Mouse (Mus musculus) heart, postnatal 25 days (tissue): ENCODE data around the gene Fabp1. TPM values are rescaled to one million over a fixed set of nuclear protein-coding genes. Genes with fewer than 3 reads are reported as not detected.

Source experiments
- DNase-seq: peaks from one replicate; pipeline ENCODE4 v3.0.0; 2022; ENCODE audit warnings: low spot score
- intact Hi-C: fragments of 180-260 bp; cut with DNase I; formaldehyde crosslinking; loops from one replicate; pipeline ENCODE4 v1.15.1; 2025
- total RNA-seq, 2 experiments: library from RNA; stranded (reverse); gene quantifications; 2 replicates each; pipeline ENCODE4 v1.2.3; 2021

Gene Fabp1
- total RNA-seq, 2 experiments from 2014 or later = not detected

- intact Hi-C loops = no loop called here
- DNase-seq = no peak
Measured at GRCm38 (mm10) chr6:71204166-71204565, 4.5 kb downstream of the Fabp1 start.

GRCm38 (mm10) chr6:71208691-71209090 is 9.1 kb downstream of the Fabp1 start:
- intact Hi-C loops = no loop called here

GRCm38 (mm10) chr6:71211917-71212316 is 12.3 kb downstream of the Fabp1 start:
- intact Hi-C loops = no loop called here
- no peak for DNase-seq

More at GRCm38 (mm10) chr6:71208691-71209090, 9.1 kb downstream of the Fabp1 start:
- no peak for DNase-seq

GRCm38 (mm10) chr6:71212471-71212870 is 12.8 kb downstream of the Fabp1 start:
- intact Hi-C loops = no loop called here
- no peak for DNase-seq

GRCm38 (mm10) chr6:71221501-71221900 is 21.9 kb downstream of the Fabp1 start:
- no peak for DNase-seq
- intact Hi-C loops = no loop called here

GRCm38 (mm10) chr6:71224184-71224943 is 24.7 kb downstream of the Fabp1 start:
- no peak for DNase-seq
- intact Hi-C loops = no loop called here

- intact Hi-C loops = no loop called here
- no peak for DNase-seq
Measured at GRCm38 (mm10) chr6:71226544-71226943, 26.9 kb downstream of the Fabp1 start.

- intact Hi-C loops = no loop called here
- DNase-seq = no peak
Measured at GRCm38 (mm10) chr6:71227157-71227770, 27.6 kb downstream of the Fabp1 start.

- intact Hi-C loops = no loop called here
- DNase-seq = no peak
Measured at GRCm38 (mm10) chr6:71235121-71235520, 35.5 kb downstream of the Fabp1 start.

GRCm38 (mm10) chr6:71235944-71236343 is 36.3 kb downstream of the Fabp1 start:
- intact Hi-C loops = no loop called here
- no peak for DNase-seq

GRCm38 (mm10) chr6:71236506-71236905 is 36.9 kb downstream of the Fabp1 start:
- DNase-seq = no peak
- intact Hi-C loops = no loop called here

- DNase-seq = no peak
- intact Hi-C loops = no loop called here
Measured at GRCm38 (mm10) chr6:71237031-71237431, 37.4 kb downstream of the Fabp1 start.

GRCm38 (mm10) chr6:71239069-71239750 is 39.6 kb downstream of the Fabp1 start:
- DNase-seq = no peak
- intact Hi-C loops = no loop called here

GRCm38 (mm10) chr6:71240831-71241230 is 41.2 kb downstream of the Fabp1 start:
- intact Hi-C loops = no loop called here
- DNase-seq = no peak

GRCm38 (mm10) chr6:71242811-71243210 is 43.2 kb downstream of the Fabp1 start:
- intact Hi-C loops = no loop called here
- DNase-seq = no peak

- DNase-seq = no peak
- intact Hi-C loops = no loop called here
Measured at GRCm38 (mm10) chr6:71243258-71243657, 43.6 kb downstream of the Fabp1 start.

GRCm38 (mm10) chr6:71248420-71248819 is 48.8 kb downstream of the Fabp1 start:
- intact Hi-C loops = no loop called here
- no peak for DNase-seq

- intact Hi-C loops = no loop called here
- DNase-seq = no peak
Measured at GRCm38 (mm10) chr6:71249615-71250014, 50.0 kb downstream of the Fabp1 start.

- no peak for DNase-seq
- intact Hi-C loops = no loop called here
Measured at GRCm38 (mm10) chr6:71250951-71251350, 51.3 kb downstream of the Fabp1 start.

- no peak for DNase-seq
- intact Hi-C loops = no loop called here
Measured at GRCm38 (mm10) chr6:71254456-71254855, 54.8 kb downstream of the Fabp1 start.
